Mouse (Mus musculus): Measurements from ENCODE around the gene Sptssb. TPM values are rescaled to one million over a fixed set of nuclear protein-coding genes. Genes with fewer than 3 reads are reported as not detected.

Gene Sptssb
- polyA plus RNA-seq (2014; fragmentation: Illumina TruSeq; extraction: RNeasy Lipid Tissue Mini Kit (QIAGEN cat#74804); ENCODE audit: low read depth, low replicate concordance) = not detected

DNA sequence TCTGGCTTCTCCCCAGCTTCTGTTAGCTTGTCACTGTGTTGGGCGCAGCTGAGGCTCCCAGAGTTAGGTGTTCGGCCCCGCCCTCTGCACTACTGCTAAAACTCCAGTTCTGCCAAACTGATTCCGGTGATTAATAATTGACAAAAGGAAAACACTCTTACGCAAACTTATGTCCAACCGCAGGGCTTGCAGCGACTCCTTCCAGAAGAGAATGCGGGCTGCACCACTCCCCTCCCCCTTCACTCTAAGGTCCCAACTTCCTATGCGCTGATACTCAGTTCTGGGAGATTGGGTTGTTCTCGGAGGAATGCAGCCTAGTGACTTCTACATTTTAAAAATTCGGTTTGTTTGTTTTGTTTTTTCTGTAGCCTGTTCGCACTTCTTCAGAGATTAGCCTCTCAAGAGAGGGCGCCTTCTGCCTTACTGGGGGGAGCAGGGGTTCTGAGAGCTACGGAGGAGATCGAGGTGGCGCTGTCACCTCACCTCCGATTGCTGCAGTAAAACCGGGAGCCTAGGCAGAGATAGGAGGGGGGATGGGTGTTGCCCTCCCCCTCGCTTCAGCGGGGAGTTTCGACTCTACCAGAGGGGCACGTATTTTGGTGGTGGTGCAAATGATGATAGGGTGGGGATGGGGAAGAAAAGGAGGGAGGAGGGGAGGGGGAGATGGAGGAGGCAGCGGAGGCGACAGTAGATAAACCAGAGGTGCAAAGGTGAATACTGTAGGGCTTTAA lies at the start of gene Sptssb:
TSS of gene Sptssb (minus strand) at position 83 of the 731 bp plus-strand sequence.

Other genes with a start within 250 kb of the Sptssb start
- 249 TPM for gene Nmd3, start 138.0 kb downstream of the Sptssb start, polyA plus RNA-seq (2014; fragmentation: Illumina TruSeq; extraction: RNeasy Lipid Tissue Mini Kit (QIAGEN cat#74804); ENCODE audit: low read depth, low replicate concordance)
- not detected for gene Otol1, start 147.7 kb upstream of the Sptssb start, polyA plus RNA-seq (2014; fragmentation: Illumina TruSeq; extraction: RNeasy Lipid Tissue Mini Kit (QIAGEN cat#74804); ENCODE audit: low read depth, low replicate concordance)